Mouse (Mus musculus) small intestine, adult 2 months (tissue): ENCODE measurements around the gene Helb.

Source experiments
- CTCF ChIP-seq: fragments of 200-500 bp; IDR thresholded peaks from 2 replicates; pipeline ENCODE4 v1.5.1; 2012; ENCODE audit warnings: low read depth, mild to moderate bottlenecking, control low read depth, inconsistent platforms, low read length, moderate library complexity, mixed read lengths; ENCODE audit not compliant: insufficient replicate concordance, insufficient read length; ENCODE audit errors: extremely low read depth
- POLR2A ChIP-seq: fragments of 200-500 bp; IDR thresholded peaks from 2 replicates; pipeline ENCODE4 v1.6.1; 2012; ENCODE audit warnings: low read depth, mild to moderate bottlenecking, control low read depth, inconsistent platforms, low read length, moderate library complexity

DNA sequence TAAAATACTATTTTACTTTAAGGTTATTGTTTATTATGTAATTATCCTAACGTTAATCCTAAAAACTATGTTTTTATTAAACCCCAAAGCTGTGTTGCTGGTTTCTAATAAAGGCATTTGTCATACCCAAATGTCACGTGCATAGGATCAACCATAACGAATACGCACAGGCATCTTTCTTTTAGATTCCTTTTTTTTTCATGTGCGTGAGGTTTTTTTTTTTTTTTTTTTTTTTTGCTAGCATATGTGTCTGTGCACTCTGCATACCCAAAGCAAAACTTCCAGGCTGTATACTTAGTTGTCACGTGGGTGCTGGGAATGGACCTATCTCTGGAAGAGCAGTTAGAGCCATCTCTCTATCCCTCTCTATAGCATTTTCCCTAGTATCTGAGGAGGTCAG is 1.2 kb upstream of the Helb start:
- no peak for TF ChIP-seq POLR2A
- TF ChIP-seq CTCF: no peak
